Mouse (Mus musculus) T-cell, adult 2 months (primary cell): ENCODE data around the gene Taar8b.
"Not testable (repeated sequence)": the region's sequence is repeated elsewhere in the genome, so short reads cannot be mapped to it uniquely, and the experiment has no call there.

Experiments used
- DNase-seq: peaks from one replicate; pipeline ENCODE4 v3.0.0; 2022; ENCODE audit warnings: low spot score

Taar8b gene

GRCm38 (mm10) chr10:24092194-24092593 lies at the start of gene Taar8b:
Gene Taar8b (minus strand): TSS chr10:24092294.
- DNase-seq, result no peak

DNA sequence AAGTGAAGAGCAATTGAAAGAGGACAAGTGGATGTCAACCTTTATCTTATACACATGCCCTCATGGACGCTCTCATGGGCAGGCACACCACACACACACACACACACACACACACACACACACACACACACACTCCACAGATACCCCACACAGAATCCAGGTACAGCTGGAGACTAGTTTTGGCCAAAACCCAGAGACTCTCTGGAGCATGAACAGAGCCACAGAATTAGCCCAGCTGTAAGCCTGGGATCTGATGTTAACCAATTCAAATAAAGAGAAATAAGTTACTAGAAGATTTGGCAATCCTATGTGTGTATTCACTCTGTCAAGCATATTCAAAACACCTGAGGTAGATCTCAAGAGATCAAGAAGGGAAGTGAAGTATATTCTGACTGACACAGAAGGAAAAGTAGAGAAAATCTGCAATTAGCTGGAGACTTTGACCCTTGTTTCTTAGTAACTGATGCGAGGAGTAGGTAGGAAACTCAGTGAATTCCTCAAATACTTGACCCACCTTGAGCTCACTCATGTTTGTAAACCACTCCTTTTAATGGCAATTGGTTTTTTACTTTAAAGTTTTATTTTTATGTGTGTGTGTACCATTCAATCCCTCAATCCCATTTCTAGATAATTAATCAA lies 46.6 kb upstream of the Taar8b start:
- DNase-seq, result no peak

DNA sequence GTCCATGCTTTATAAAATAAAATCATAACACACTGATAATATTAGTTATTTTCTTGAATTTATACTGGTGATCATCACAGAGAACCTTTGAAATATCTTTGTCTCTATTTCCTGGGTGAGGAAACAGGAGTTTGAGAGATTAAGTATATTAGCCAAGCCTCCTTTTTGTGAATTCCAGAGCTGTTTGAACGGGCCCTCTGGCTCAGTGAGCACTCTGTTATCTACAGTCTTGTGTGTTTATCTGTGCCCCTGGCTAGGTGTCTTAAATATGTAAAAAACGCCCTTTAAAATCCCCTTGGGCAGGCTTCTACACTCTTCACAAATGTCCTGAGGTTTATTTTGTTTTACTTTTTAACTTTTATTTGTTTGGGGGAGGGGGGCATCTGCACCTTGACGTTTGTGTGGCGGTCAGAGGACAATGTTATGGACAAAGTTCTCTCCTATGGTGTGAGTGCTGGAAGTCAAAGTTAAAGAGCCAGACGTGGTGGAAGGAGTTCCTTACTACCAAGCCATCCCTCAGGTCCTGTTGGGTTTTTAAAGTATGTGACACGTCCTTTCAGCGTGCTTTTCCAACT lies 42.1 kb upstream of the Taar8b start:
- no peak for DNase-seq

DNA sequence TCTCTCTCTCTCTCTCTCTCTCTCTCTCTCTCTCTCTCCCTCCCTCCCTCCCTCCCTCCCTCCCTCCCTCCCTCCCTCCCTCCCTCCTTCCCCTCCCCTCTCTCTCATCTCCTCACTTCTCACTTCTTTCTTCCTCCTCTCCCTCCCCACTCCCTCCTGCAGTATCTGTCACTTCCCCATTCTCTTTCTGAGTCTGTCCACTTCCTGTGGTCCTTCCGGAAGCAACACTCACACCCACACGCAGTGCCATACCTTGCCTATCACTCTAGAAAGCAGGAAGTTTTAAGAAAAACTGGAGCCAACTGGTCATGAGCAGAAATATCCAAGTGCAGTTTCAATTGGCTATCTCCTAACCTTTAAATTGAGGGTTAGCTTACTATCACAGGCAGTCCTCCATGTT lies 41.0 kb upstream of the Taar8b start:
- DNase-seq, result no peak

DNA sequence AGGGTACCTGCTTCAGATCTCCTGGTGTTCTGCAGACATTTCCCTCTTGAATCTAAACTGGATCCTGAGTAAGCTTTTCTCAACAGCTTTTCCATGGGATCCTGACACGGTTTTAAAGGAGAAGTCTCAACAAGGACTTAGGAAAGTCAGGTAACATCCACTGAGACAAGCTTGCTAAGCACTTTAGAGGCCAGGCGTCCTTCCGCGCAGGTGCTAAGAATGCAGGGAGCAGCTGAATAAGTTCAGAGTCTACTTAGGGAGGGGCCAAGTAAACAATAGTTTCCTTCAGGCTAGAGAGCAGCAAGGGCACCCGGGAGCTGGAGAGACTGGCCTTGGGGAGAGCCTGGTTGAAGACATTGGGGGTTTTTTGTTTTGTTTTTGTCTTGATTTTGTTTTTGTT lies 40.2 kb upstream of the Taar8b start:
- no peak for DNase-seq

DNA sequence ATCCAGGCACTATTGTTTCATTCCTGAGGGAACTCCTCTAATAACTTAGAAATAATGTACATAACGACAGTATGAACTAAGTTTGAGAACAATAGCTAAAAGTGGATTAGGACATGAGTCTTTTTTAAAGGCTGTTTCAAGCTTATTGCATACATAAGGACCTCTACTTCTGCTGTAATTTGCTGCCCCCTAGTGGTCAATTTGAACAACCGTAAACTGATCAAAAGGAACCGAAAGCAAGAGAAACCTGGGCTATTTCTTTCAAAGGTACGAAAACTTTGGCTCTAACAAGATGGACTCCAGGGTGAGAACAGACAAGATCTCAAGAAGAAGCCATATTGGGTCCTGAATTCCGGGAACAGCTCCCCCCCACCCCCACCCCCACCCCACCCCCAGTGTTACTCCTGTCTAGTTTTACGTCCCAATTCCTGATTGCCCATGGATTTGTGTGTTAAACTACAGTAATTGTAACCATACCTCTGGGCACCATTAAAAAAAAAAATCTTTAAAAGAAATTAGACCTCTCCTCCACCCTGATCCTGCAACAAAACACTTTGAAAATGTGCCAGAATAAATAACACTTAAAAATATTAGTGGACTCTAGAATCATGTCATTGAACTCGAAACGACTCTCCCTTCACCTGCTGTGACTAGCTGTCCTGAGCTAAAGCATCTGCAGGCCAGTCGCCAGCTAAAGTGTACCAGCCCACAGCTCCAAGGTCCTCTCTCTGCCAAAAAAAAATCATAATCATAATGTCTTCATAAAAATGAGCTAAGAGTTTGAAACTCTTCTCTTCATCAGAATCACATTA lies 39.6 kb upstream of the Taar8b start:
- peak; percentile 60 for DNase-seq

DNA sequence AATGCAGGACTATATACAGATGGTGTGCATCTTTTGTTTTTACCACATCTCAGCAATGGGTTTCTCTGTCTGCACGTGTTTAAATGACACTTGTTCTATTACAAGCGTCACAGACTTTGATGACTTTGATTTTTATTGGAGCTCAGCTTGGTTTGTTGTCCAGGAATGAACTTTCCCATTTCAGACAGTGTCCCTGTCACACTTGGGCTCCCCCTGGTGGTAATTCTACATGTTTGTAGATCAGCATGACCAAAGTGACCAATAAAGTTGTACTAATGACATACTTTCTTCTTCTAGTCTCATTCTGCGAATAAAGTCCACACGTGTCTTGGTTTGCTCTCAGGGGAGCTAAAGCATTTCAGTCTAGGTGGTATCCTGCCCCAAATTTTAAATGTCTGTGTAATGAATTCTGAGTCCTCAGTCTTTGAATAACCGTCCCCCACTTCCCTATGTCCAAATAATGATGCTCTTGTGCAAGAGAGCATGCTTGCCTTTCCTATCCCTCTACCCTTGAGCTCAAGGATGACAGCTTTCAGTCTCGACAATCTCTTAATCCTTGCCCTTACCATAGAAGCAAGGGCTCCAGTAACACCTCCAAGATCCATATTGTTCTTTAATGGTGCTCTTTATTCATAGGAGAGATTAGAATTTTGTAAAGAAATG lies 19.2 kb upstream of the Taar8b start:
- DNase-seq, result peak; percentile 1

- not testable (repeated sequence) for DNase-seq
Measured at GRCm38 (mm10) chr10:24109434-24109833, 17.3 kb upstream of the Taar8b start, which contains the start of gene Taar9. Gene Taar9 (minus strand): TSS chr10:24109534.

DNA sequence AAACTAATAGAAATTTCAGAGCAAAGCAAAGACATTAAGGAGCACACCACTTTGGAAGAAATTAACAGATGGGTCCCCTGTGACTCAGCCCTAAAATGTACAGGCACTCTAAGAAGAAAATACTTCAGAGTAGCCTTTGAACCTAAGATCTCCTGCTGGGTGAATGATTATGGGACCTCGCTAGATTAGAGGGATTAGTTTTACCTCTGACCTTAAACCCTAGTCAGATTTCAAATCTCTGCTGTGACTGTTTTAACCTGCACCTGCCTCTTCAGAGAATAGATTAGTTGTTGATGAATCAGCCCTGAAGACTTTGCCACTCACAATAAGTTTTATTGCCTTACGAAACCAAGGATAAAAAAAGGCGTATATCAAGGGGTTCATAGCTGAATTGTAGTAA lies 16.1 kb upstream of the Taar8b start:
- no peak for DNase-seq

- DNase-seq, result no peak
Measured at GRCm38 (mm10) chr10:24107747-24108146, 15.7 kb upstream of the Taar8b start.

DNA sequence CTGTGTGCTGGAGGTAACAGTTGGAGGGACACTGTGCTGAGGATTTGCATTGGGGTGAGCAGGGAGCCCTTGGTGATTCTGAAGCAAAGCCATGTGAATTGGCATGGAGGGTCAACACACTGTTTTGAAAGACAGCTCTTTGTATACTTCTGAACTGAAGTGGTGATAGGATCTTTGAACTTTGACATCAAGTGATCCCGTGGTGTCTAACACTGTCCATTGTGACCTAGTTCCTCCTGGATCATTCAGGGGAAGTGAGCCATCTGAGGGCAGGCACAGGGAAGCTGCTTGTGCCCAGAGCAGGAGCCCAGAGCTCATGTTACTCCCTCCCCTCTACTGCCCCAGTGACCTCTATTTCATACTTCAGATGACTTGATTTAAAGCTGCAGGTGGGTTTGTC lies 11.2 kb upstream of the Taar8b start:
- not testable (repeated sequence) for DNase-seq

DNA sequence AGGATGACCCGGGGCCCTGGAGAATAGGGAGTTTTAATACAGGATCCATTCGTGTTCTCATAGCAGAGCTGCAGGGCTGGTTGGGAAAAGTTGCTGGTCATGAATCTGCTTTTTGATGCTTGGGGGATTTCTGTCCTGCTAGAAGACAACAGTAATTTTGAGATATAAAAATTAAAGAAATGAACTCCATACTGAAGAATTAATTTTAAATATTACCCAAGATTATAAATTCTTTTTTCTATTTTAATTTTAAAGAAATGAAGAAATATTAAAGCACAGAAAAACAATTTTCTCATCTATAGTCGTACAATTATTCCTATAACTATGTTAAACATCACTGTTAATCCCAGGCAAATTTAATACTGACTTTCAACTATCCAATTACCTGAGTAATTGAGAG lies 9.7 kb upstream of the Taar8b start, which contains the start of gene Taar8c:
Gene Taar8c, minus strand, starts transcription at position 101 of the 400 bp plus-strand sequence.
- not testable (repeated sequence) for DNase-seq

DNA sequence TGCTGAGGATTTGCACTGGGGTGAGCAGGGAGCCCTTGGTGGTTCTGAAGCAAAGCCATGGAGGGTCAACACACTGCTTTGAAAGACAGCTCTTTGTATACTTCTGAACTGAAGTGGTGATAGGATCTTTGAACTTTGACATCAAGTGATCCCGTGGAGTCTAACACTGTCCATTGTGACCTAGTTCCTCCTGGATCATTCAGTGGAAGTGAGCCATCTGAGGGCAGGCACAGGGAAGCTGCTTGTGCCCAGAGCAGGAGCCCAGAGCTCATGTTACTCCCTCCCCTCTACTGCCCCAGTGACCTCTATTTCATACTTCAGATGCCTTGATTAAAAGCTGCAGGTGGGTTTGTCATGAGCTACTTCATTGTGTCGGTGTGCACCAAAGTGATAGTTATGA lies 4.9 kb upstream of the Taar8b start:
- not testable (repeated sequence) for DNase-seq

GRCm38 (mm10) chr10:24087168-24087567 lies 4.9 kb downstream of the Taar8b start:
- DNase-seq, result no peak

DNA sequence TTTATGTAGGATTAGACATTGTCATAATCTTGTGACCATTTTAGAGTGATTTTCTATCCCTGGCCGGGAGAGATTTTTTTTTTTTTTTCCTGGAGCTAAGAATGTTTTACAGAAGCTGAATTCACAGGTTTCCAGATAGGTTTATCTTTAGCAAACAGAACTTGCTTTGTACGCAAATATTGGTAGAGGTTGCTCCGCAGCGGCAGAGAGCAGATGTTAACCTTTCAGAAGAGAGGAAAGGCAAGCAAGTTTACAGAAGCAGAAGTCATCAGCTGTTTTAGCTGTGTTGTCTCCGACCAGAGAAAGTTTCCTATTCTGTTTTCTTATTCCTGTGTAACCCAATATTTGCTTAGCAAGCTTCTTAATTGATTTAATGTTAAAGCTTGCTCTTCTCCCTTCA lies 5.5 kb downstream of the Taar8b start:
- no peak for DNase-seq

GRCm38 (mm10) chr10:24085936-24086335 lies 6.2 kb downstream of the Taar8b start:
- no peak for DNase-seq

DNA sequence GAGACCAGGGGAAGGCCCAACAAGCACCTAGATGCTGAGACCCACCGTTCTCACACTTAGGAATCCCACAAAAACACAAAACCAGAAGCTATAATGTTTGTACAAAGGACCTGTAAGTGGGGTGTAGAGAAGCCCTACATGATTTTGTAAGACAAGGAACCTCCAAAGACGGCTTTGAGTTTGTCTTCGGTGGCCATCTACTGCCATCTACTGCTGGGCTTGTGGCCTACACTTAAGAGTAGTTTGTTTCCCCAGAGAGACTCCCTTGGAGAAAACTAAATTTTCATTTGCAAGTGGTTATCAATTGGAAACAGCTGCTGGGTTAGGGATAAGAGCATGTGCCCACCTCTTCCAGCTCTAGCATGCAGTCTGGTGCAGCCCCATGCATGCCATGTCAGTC lies 11.9 kb downstream of the Taar8b start:
- DNase-seq, result no peak

DNA sequence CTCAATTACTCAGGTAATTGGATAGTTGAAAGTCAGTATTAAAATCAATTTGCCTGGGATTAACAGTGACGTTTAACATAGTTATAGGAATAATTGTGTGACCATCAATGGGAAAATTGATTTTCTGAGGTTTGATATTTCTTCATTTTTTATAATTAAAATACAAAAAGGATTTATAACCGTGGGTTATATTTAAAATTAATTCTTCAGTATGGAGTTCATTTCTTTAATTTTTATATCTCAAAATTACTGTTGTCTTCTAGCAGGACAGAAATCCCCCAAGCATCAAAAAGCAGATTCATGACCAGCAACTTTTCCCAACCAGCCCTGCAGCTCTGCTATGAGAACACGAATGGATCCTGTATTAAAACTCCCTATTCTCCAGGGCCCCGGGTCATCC lies 15.9 kb downstream of the Taar8b start, which contains the start of gene Taar8a:
Gene Taar8a, plus strand, starts transcription at position 301 of the 400 bp plus-strand sequence.
- not testable (repeated sequence) for DNase-seq

- not testable (repeated sequence) for DNase-seq
Measured at GRCm38 (mm10) chr10:24074751-24075150, 17.3 kb downstream of the Taar8b start.

DNA sequence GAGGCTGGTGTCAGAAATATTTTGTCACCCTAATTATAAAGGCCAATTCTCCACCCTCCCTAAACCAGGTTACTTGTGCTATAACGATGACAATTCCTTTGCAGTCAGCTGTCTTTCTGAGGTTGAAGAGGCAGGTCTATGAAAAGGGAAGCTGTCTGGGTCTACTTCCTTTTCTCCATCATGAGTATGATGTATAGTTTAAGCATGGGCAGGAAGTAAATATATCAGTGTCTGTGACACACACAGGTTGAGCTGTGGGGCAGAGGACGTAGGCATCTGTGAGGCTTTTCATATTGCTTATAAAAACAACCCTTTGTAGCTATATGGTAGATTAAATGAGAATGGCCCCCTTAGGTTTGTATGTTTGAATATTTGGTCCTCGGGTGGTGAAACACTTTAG lies 33.1 kb downstream of the Taar8b start:
- DNase-seq, result no peak

- DNase-seq, result no peak
Measured at GRCm38 (mm10) chr10:24052039-24052438, 40.1 kb downstream of the Taar8b start.

GRCm38 (mm10) chr10:24049210-24049609 lies 42.9 kb downstream of the Taar8b start, which contains the start of gene Taar7f:
Gene Taar7f (plus strand): TSS chr10:24049510.
- no peak for DNase-seq
